In the genomic region with DNA sequence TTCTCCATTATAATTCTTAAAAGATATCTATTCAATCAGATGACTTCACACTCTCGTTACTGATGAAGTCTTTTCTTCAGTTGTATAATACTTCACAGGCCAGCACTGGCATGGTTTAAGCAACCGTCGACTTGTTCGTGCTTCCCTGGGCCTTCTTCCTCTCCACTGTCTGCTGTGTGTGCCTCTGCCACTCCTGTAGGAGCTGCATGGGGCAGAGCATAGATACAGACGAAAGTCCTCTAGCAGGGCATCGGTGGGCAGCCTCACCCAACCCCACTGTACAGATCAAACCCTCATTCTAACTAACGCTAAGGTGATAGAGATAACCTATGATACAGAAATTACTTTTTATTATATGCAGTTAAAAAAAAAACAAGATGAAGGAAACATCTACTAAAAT, we compare ENCODE assay signal across 16 mouse cellular contexts.
"Had no signal": no experiment of that assay in that cellular context is flagged by ENCODE, and none has a peak within 500 bp of the region (broad histone marks: within the 10 kb centered on the region; RNA-seq: fewer than 3 reads in every experiment).

No protein-coding gene starts in this region.

- DNase-seq: retina, postnatal 1 day; right cerebral cortex, adult 18-20 months; right cerebral cortex, postnatal 14 days; right cerebral cortex, postnatal 25 days; right cerebral cortex, postnatal 4 days; spleen, adult 18-20 months; thymus, adult 18-20 months; thymus, adult 2 months; thymus, postnatal 14 days; thymus, postnatal 25 days; thymus, postnatal 36 days; thymus, postnatal 4 days had no signal

- H3K9me3 ChIP-seq: neural tube, embryonic 13.5 days; neural tube, embryonic 15.5 days; stomach, embryonic 15.5 days had no signal

- H3K4me1 ChIP-seq: neural tube, embryonic 13.5 days; neural tube, embryonic 15.5 days; stomach, embryonic 15.5 days had no signal

- H3K27ac ChIP-seq: neural tube, embryonic 13.5 days; neural tube, embryonic 15.5 days; stomach, embryonic 15.5 days; stomach, postnatal 0 days had no signal

- H3K4me3 ChIP-seq: neural tube, embryonic 13.5 days; neural tube, embryonic 15.5 days; stomach, embryonic 15.5 days had no signal

- H3K9ac ChIP-seq: neural tube, embryonic 13.5 days; neural tube, embryonic 15.5 days; stomach, embryonic 15.5 days had no signal

- H3K27me3 ChIP-seq: neural tube, embryonic 13.5 days; neural tube, embryonic 15.5 days; stomach, embryonic 15.5 days had no signal
